Mouse (Mus musculus) bone marrow macrophage, adult 2 months (primary cell): Measurements from ENCODE around the gene Rhou.
"Not testable (repeated sequence)": the region's sequence is repeated elsewhere in the genome, so short reads cannot be mapped to it uniquely, and the experiment has no call there.

Source experiments
- CTCF ChIP-seq: IDR thresholded peaks from 2 replicates; pipeline ENCODE4 v1.5.1; 2012; ENCODE audit warnings: low read depth, mild to moderate bottlenecking, low read length, moderate library complexity
- POLR2A ChIP-seq: IDR thresholded peaks from 2 replicates; pipeline ENCODE4 v1.6.1; 2012; ENCODE audit warnings: mild to moderate bottlenecking, low read depth, low read length, borderline replicate concordance

GRCm38 (mm10) chr8:123612652-123613051, 41.1 kb upstream of the Rhou start:
- TF ChIP-seq POLR2A, CTCF: not testable (repeated sequence)
